ENCODE assay signal across 8 mouse cellular contexts in genomic region chr12:104751814-104752765, GRCm38 (mm10). TPM values are rescaled to one million over a fixed set of nuclear protein-coding genes. Genes with fewer than 3 reads are reported as not detected.
A peak's percentile ranks its signal among the peaks of the same experiment; 100 is the strongest.
DNase-seq lines count a peak whose midpoint lies in the region; ATAC-seq and TF ChIP-seq lines count a peak whose summit lies in the region.

Dicer1 (minus strand) TSS chr12:104751952.

- under 1% methylated on average over 93 of the region's 94 CpGs for WGBS in heart, embryonic 12.5 days
- under 1% methylated on average over 84 of the region's 94 CpGs for WGBS in kidney, postnatal 0 days
- WGBS in liver, embryonic 11.5 days = under 1% methylated on average over 85 of the region's 94 CpGs
- WGBS in stomach, embryonic 14.5 days = under 1% methylated on average over 92 of the region's 94 CpGs

- DNase-seq in brain, embryonic 14.5 days (ENCODE audit: low read depth) = peak; percentile 98
- peak; percentile 96 for DNase-seq in kidney, postnatal 0 days (ENCODE audit: low spot score)
- peak; percentile 97 for DNase-seq in liver, embryonic 11.5 days (ENCODE audit: low spot score)
- peak; percentile 97 for DNase-seq in naive thymus-derived CD4-positive, alpha-beta T cell, adult 2 months (ENCODE audit: low read depth)

- H3K9ac ChIP-seq in heart, embryonic 12.5 days = peak within 1 kb of the TSS; percentile 98
- peak within 1 kb of the TSS; percentile 96 for H3K9ac ChIP-seq in kidney, postnatal 0 days (ENCODE audit: low read depth, low read length)
- peak within 1 kb of the TSS; percentile 92 for H3K9ac ChIP-seq in liver, embryonic 11.5 days (ENCODE audit: low read depth, low read length)
- H3K9ac ChIP-seq in stomach, embryonic 14.5 days (replicated peaks; ENCODE audit: low read depth, low read length) = peak within 1 kb of the TSS; percentile 95

- peak; percentile 60 for TF ChIP-seq POLR2A in brain, embryonic 14.5 days (IDR thresholded peaks at IDR 0.05; ENCODE audit: borderline replicate concordance, extremely low read depth, insufficient read depth, insufficient read length, poor library complexity, severe bottlenecking)

- H3K27me3 ChIP-seq in C2C12 (ENCODE audit: control insufficient read depth, insufficient read depth, insufficient read length) = no peaks in the 10 kb centered on the region
- no peaks in the 10 kb centered on the region for H3K27me3 ChIP-seq in erythroblast, embryonic 14.5 days (ENCODE audit: control insufficient read depth)
- H3K27me3 ChIP-seq in heart, embryonic 12.5 days (replicated peaks) = no peaks in the 10 kb centered on the region
- H3K27me3 ChIP-seq in kidney, postnatal 0 days (ENCODE audit: insufficient read depth, low read length) = no peaks in the 10 kb centered on the region
- no peaks in the 10 kb centered on the region for H3K27me3 ChIP-seq in liver, embryonic 11.5 days (replicated peaks; ENCODE audit: control insufficient read depth, insufficient read depth, low read length)
- no peaks in the 10 kb centered on the region for H3K27me3 ChIP-seq in stomach, embryonic 14.5 days (ENCODE audit: control insufficient read depth, insufficient read depth, low read length)

- H3ac ChIP-seq in C2C12 (ENCODE audit: control insufficient read depth, insufficient read length, low read depth) = peak within 1 kb of the TSS; percentile 90

- no peak for TF ChIP-seq CTCF in C2C12 (IDR thresholded peaks at IDR 0.05; ENCODE audit: control insufficient read depth, insufficient read depth, insufficient read length)
- TF ChIP-seq CTCF in brain, embryonic 14.5 days (IDR thresholded peaks at IDR 0.05; ENCODE audit: borderline replicate concordance, extremely low read depth, insufficient read depth, insufficient read length) = peak; percentile 8; the same call in 1 of the 2 replicates
- TF ChIP-seq CTCF in kidney, postnatal 0 days (IDR thresholded peaks at IDR 0.05; ENCODE audit: low read depth) = peak; percentile 30; the same call in 1 of the 2 replicates

- ATAC-seq in heart, embryonic 12.5 days (ENCODE audit: insufficient number of reproducible peaks, low FRiP score) = peak; percentile 96
- peak; percentile 95 for ATAC-seq in kidney, postnatal 0 days (replicated peaks; ENCODE audit: low FRiP score, low read depth)
- ATAC-seq in liver, embryonic 11.5 days (replicated peaks; ENCODE audit: low FRiP score) = peak; percentile 93
- ATAC-seq in stomach, embryonic 14.5 days (ENCODE audit: insufficient number of reproducible peaks, insufficient read depth, low FRiP score, low read depth) = peak; percentile 94

- peaks cover 49% of the 10 kb centered on the region for H3K4me1 ChIP-seq in erythroblast, embryonic 14.5 days (ENCODE audit: control insufficient read depth)
- peaks cover 42% of the 10 kb centered on the region for H3K4me1 ChIP-seq in heart, embryonic 12.5 days (replicated peaks)
- H3K4me1 ChIP-seq in kidney, postnatal 0 days (replicated peaks; ENCODE audit: insufficient read depth, low read length) = peaks cover 17% of the 10 kb centered on the region; the same call in 1 of the 2 replicates
- peaks cover 30% of the 10 kb centered on the region for H3K4me1 ChIP-seq in liver, embryonic 11.5 days (replicated peaks; ENCODE audit: control insufficient read depth, insufficient read depth, low read length)
- peaks cover 24% of the 10 kb centered on the region for H3K4me1 ChIP-seq in stomach, embryonic 14.5 days (ENCODE audit: control insufficient read depth, insufficient read depth, low read length)

- peak within 1 kb of the TSS; percentile 89 for H3K27ac ChIP-seq in heart, embryonic 12.5 days (ENCODE audit: poor library complexity, severe bottlenecking)
- H3K27ac ChIP-seq in kidney, postnatal 0 days = peak within 1 kb of the TSS; percentile 90
- H3K27ac ChIP-seq in liver, embryonic 11.5 days (ENCODE audit: low read depth, low read length) = peak within 1 kb of the TSS; percentile 81
- H3K27ac ChIP-seq in stomach, embryonic 14.5 days (ENCODE audit: low read length) = peak within 1 kb of the TSS; percentile 84

- H3K79me3 ChIP-seq in C2C12 (ENCODE audit: low read depth) = peaks cover 43% of the 10 kb centered on the region

- H3K36me3 ChIP-seq in C2C12 (ENCODE audit: control insufficient read depth, insufficient read depth) = peaks cover 8% of the 10 kb centered on the region
- H3K36me3 ChIP-seq in erythroblast, embryonic 14.5 days (ENCODE audit: control insufficient read depth) = peaks cover 22% of the 10 kb centered on the region
- no peaks in the 10 kb centered on the region for H3K36me3 ChIP-seq in heart, embryonic 12.5 days
- H3K36me3 ChIP-seq in kidney, postnatal 0 days (ENCODE audit: insufficient read depth, low read length) = no peaks in the 10 kb centered on the region
- H3K36me3 ChIP-seq in liver, embryonic 11.5 days (ENCODE audit: control insufficient read depth, insufficient read depth, low read length) = 0 out of 2 replicates have a peak, but pooled peaks cover 4% of the 10 kb centered on the region
- no peaks in the 10 kb centered on the region for H3K36me3 ChIP-seq in stomach, embryonic 14.5 days (ENCODE audit: control insufficient read depth, insufficient read depth, low read length)

- peak within 1 kb of the TSS; percentile 74 for H3K4me3 ChIP-seq in C2C12 (ENCODE audit: insufficient read depth, poor library complexity, severe bottlenecking)
- peak within 1 kb of the TSS; percentile 83 for H3K4me3 ChIP-seq in erythroblast, embryonic 14.5 days (replicated peaks)
- H3K4me3 ChIP-seq in heart, embryonic 12.5 days = peak within 1 kb of the TSS; percentile 90
- H3K4me3 ChIP-seq in kidney, postnatal 0 days (replicated peaks; ENCODE audit: low read depth, low read length) = peak within 1 kb of the TSS; percentile 97
- peak within 1 kb of the TSS; percentile 93 for H3K4me3 ChIP-seq in liver, embryonic 11.5 days (ENCODE audit: low read depth, low read length)
- H3K4me3 ChIP-seq in stomach, embryonic 14.5 days (ENCODE audit: low read depth, low read length) = peak within 1 kb of the TSS; percentile 85

- peaks cover 47% of the 10 kb centered on the region for H3K79me2 ChIP-seq in C2C12 (ENCODE audit: control insufficient read depth, insufficient read depth)

- H3K9me3 ChIP-seq in erythroblast, embryonic 14.5 days (ENCODE audit: control insufficient read depth, low read length) = no peaks in the 10 kb centered on the region
- H3K9me3 ChIP-seq in heart, embryonic 12.5 days (replicated peaks) = no peaks in the 10 kb centered on the region
- no peaks in the 10 kb centered on the region for H3K9me3 ChIP-seq in kidney, postnatal 0 days (replicated peaks; ENCODE audit: low read length)
- H3K9me3 ChIP-seq in liver, embryonic 11.5 days (ENCODE audit: control insufficient read depth, low read length) = no peaks in the 10 kb centered on the region
- no peaks in the 10 kb centered on the region for H3K9me3 ChIP-seq in stomach, embryonic 14.5 days (ENCODE audit: control insufficient read depth, low read depth, low read length)

- H3K4me2 ChIP-seq in heart, embryonic 12.5 days = peak within 1 kb of the TSS; percentile 88
- peak within 1 kb of the TSS; percentile 89 for H3K4me2 ChIP-seq in kidney, postnatal 0 days (ENCODE audit: low read length)
- peak within 1 kb of the TSS; percentile 97 for H3K4me2 ChIP-seq in liver, embryonic 11.5 days
- peak within 1 kb of the TSS; percentile 91 for H3K4me2 ChIP-seq in stomach, embryonic 14.5 days (replicated peaks; ENCODE audit: low read depth, low read length)

TF ChIP-seq in C2C12, 6 proteins besides CTCF, POLR2A, EP300 and RAD21:
- TF ChIP-seq FOSL1 (IDR thresholded peaks at IDR 0.05; ENCODE audit: insufficient read depth, low read length, poor library complexity, severe bottlenecking) = no peak
- no peak for TF ChIP-seq USF1 (IDR thresholded peaks at IDR 0.05; ENCODE audit: low read depth)
- TF ChIP-seq MYOD1 (IDR thresholded peaks at IDR 0.05; ENCODE audit: control insufficient read depth, insufficient read length, low read depth) = no peak
- TF ChIP-seq CEBPB (IDR thresholded peaks at IDR 0.05; ENCODE audit: low read depth) = no peak
- TF ChIP-seq MYOG (IDR thresholded peaks at IDR 0.05; ENCODE audit: control insufficient read depth, extremely low read depth, insufficient read length) = no peak
- TF ChIP-seq MAX (IDR thresholded peaks at IDR 0.05) = no peak

RNA-seq across cellular contexts. Expression of gene Dicer1, which starts in this region (rescaled TPM):
- 7.3 TPM for polyA plus RNA-seq in C2C12 (2012; fragmentation: generic; extraction: Trizol)
- 29.5 and 43.0 TPM in 2 replicates for polyA plus RNA-seq in brain, embryonic 14.5 days (2012; rRNA removed)
- 0.42 and 0.71 TPM in 2 replicates for polyA plus RNA-seq in erythroblast, embryonic 14.5 days (2012)
- 41.6 and 41.9 TPM in 2 replicates for polyA plus RNA-seq in heart, embryonic 12.5 days (2016; fragmentation: Nextera tagmentation; extraction: Ambion mirVana)
- polyA plus RNA-seq in kidney, postnatal 0 days (2015; fragmentation: Nextera tagmentation; extraction: Ambion mirVana) = 20.4 and 20.9 TPM in 2 replicates
- polyA plus RNA-seq in liver, embryonic 11.5 days (2014; fragmentation: Nextera tagmentation; extraction: Ambion mirVana) = 13.8 and 15.4 TPM in 2 replicates
- polyA plus RNA-seq in stomach, embryonic 14.5 days (2014; fragmentation: Nextera tagmentation; extraction: Ambion mirVana) = 31.7 and 33.0 TPM in 2 replicates

Comparison
In these comparisons a context has a peak if more than half of its experiments do, and no peak if none do; other contexts are left out.
1. Peak in every context shown above with its lines: DNase-seq, ATAC-seq, H3K4me3 ChIP-seq and H3K27ac ChIP-seq.